Mouse (Mus musculus) activated CD4-positive, CD25-positive, alpha-beta regulatory T cell, adult 9 weeks (primary cell): ENCODE data around the gene Olfr1326-ps1. TPM values are rescaled to one million over a fixed set of nuclear protein-coding genes. Genes with fewer than 3 reads are reported as not detected.

Experiments
- polyA plus RNA-seq: library from polyadenylated mRNA; unstranded; fragments of 100-300 nt; shearing (Covaris generic); gene quantifications from one replicate; pipeline ENCODE4 v1.2.1, GENCODE M21; 2017

Gene Olfr1326-ps1
- polyA plus RNA-seq = not detected

DNA sequence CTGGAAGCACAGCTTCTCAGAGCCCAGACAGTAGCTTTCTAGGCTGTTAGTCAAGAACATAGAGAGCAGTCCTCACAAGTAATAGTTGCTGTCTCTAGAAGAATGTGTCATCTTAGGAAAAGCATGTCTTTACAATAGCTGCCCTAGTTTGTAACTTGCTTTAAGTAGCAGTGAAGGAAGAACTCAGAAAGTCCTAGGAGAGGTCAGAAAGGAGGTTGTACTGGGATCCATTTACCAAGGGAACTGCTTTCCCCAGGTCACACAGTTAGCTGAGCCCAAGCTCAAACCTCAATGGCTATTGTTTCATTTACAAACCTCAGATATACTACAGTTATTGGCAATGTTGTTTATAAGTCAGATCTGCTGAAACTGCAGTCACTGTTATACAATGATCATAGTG, at the start of gene Olfr1326-ps1:
Gene Olfr1326-ps1 (minus strand): TSS at position 101 of the 400 bp plus-strand sequence.

DNA sequence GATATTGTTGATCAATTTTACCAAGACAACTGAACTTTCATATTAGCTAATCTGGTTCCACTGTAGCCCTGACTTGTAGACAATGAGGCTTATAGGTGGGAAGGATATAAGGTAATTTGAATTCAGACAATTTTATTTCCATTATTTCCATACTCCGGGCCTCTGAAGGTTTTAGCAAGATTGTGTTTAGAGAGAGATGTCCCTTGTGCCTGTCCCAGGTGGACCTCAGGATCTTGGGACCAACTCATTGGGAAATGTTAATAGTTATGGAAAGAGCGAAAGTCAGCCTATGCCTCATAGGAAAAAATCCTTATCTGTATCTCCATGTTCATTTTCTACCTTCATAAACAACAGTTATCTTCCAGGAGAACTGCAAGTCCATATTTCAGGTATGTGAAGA, 17.7 kb upstream of the Olfr1326-ps1 start, which contains the start of gene Olfr1325:
Gene Olfr1325 (plus strand): TSS at position 301 of the 400 bp plus-strand sequence.

Other genes starting within 250 kb of the Olfr1326-ps1 start
- gene Plxna3, start 245.8 kb downstream of the Olfr1326-ps1 start, polyA plus RNA-seq = 6.3 TPM
- 53.3 TPM for gene Lage3, start 221.3 kb downstream of the Olfr1326-ps1 start, polyA plus RNA-seq
- 68.2 TPM for gene Ubl4a, start 201.7 kb downstream of the Olfr1326-ps1 start, polyA plus RNA-seq
- 43.9 TPM for gene Slc10a3, start 201.5 kb downstream of the Olfr1326-ps1 start, polyA plus RNA-seq
- 43.8 TPM for gene Fam3a, start 181.6 kb downstream of the Olfr1326-ps1 start, polyA plus RNA-seq
- 61.0 TPM for gene Ikbkg, start 181.6 kb downstream of the Olfr1326-ps1 start, polyA plus RNA-seq
- gene G6pdx, start 145.7 kb downstream of the Olfr1326-ps1 start, polyA plus RNA-seq = 64.7 TPM
- not detected for gene Gm6880, start 93.5 kb downstream of the Olfr1326-ps1 start, polyA plus RNA-seq
- not detected for gene Olfr1325, start 17.8 kb upstream of the Olfr1326-ps1 start, polyA plus RNA-seq
- not detected for gene Gm5640, start 70.7 kb upstream of the Olfr1326-ps1 start, polyA plus RNA-seq
- gene Gm6890, start 166.0 kb upstream of the Olfr1326-ps1 start, polyA plus RNA-seq = not detected